Mouse (Mus musculus) forebrain, embryonic 11.5 days (tissue): ENCODE data around the gene Ripor2. TPM values are rescaled to one million over a fixed set of nuclear protein-coding genes. Genes with fewer than 3 reads are reported as not detected.
A peak's percentile ranks its signal among the peaks of the same experiment; 100 is the strongest.
"Not testable (repeated sequence)": the region's sequence is repeated elsewhere in the genome, so short reads cannot be mapped to it uniquely, and the experiment has no call there.

Experiments
- ATAC-seq: fragments of 200-750 bp; cut with Nextera tagmentation; replicated peaks from 2 replicates; pipeline ENCODE4 v1.8.0; 2017; ENCODE audit warnings: moderate TSS enrichment; ENCODE audit not compliant: low FRiP score
- DNase-seq: peaks from one replicate; pipeline ENCODE4 v3.0.0-alpha.2; 2017; ENCODE audit warnings: low spot score
- H3K27ac ChIP-seq: fragments of 300-500 bp; sonication (generic); 2 replicates; pipeline ENCODE4 v1.5.1; 2014; ENCODE audit warnings: low read depth, low read length
- H3K27me3 ChIP-seq: fragments of 300-500 bp; sonication (generic); 2 replicates; pipeline ENCODE4 v1.6.1; 2014; ENCODE audit warnings: mild to moderate bottlenecking, low read length, mixed read lengths; ENCODE audit not compliant: control insufficient read depth, insufficient read depth
- H3K36me3 ChIP-seq: fragments of 300-500 bp; sonication (generic); 2 replicates; pipeline ENCODE4 v1.6.1; 2014; ENCODE audit warnings: mild to moderate bottlenecking, low read length, moderate library complexity, mixed read lengths; ENCODE audit not compliant: control insufficient read depth, insufficient read depth
- H3K4me1 ChIP-seq: fragments of 300-500 bp; sonication (generic); replicated peaks from 2 replicates; pipeline ENCODE4 v1.6.1; 2014; ENCODE audit warnings: low read length, mixed read lengths; ENCODE audit not compliant: control insufficient read depth, insufficient read depth
- H3K4me2 ChIP-seq: fragments of 300-500 bp; sonication (generic); 2 replicates; pipeline ENCODE4 v1.6.1; 2014; ENCODE audit warnings: low read depth, mild to moderate bottlenecking, low read length, moderate library complexity, mixed read lengths; ENCODE audit not compliant: severe bottlenecking
- H3K4me3 ChIP-seq: fragments of 300-500 bp; sonication (generic); 2 replicates; pipeline ENCODE4 v1.5.1; 2014; ENCODE audit warnings: low read depth, low read length
- H3K9ac ChIP-seq: fragments of 300-500 bp; sonication (generic); 2 replicates; pipeline ENCODE4 v1.6.1; 2014; ENCODE audit warnings: low read length
- H3K9me3 ChIP-seq: fragments of 300-500 bp; sonication (generic); 2 replicates; pipeline ENCODE4 v1.6.1; 2016; ENCODE audit warnings: low read length, mixed read lengths; ENCODE audit not compliant: control insufficient read depth
- WGBS: fragments of 180-500 bp; shearing (Covaris S2); extraction: QIAGEN DNeasy Blood & Tissue Kit; methylation state at CpG from one replicate; pipeline ENCODE4 v1.1.7; 2014; 5-methylcytosine and 5-hydroxymethylcytosine counted together
- polyA plus RNA-seq: library from polyadenylated mRNA; unstranded; fragments of >200 nt; fragmentation: Nextera tagmentation; extraction: Ambion mirVana; gene quantifications from 2 replicates; pipeline ENCODE4 v1.2.1, GENCODE M21; 2014

Gene Ripor2
- polyA plus RNA-seq, 1 experiment from 2014 or later: 7.3 TPM

- peak overlapping the region; percentile 95 for H3K9ac ChIP-seq
- H3K27ac ChIP-seq: no peak overlapping the region
- peak overlapping the region; percentile 77 for H3K4me2 ChIP-seq
- H3K4me1 ChIP-seq: peaks cover 4% of the 10 kb centered on the region; the same call in 1 of the 2 replicates
- ATAC-seq (no peak), DNase-seq (no peak)
- H3K4me3 ChIP-seq: peak overlapping the region; percentile 86
- no peaks in the 10 kb centered on the region for H3K27me3 ChIP-seq
- WGBS: 53% methylated on average over 4 of the region's 4 CpGs
- H3K36me3 ChIP-seq: no peaks in the 10 kb centered on the region
- no peaks in the 10 kb centered on the region for H3K9me3 ChIP-seq
Observed at GRCm38 (mm10) chr13:24762254-24762653, 180.3 kb downstream of the Ripor2 start.

- not testable (repeated sequence) for H3K36me3 ChIP-seq, H3K9me3 ChIP-seq, H3K4me2 ChIP-seq, DNase-seq, ATAC-seq, H3K4me3 ChIP-seq, H3K9ac ChIP-seq, H3K4me1 ChIP-seq, H3K27ac ChIP-seq, H3K27me3 ChIP-seq
- WGBS: 74% methylated on average over 4 of the region's 4 CpGs
Observed at GRCm38 (mm10) chr13:24767809-24768208, 185.8 kb downstream of the Ripor2 start.

DNA sequence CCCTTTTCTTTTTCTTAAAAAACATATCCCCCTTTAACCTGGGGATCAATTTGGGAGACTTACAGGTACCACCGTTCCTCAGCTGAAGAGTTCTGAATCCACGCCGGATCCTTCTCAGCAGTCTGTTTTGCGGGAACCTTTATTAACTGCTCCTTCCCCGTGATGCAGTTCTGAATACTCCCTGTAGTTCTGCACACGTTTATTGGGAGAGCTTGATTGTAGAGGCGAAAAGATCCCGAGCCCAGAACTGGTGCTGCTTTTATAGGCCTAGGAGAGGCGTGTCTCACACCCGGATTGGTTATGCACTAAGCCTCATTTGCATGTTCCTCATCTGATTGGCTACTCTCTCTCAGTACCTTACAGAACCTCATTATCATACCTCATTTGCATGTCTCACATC lies 189.5 kb downstream of the Ripor2 start:
- H3K4me3 ChIP-seq, H3K4me1 ChIP-seq, H3K9me3 ChIP-seq, H3K27ac ChIP-seq, H3K4me2 ChIP-seq, H3K9ac ChIP-seq, ATAC-seq, H3K27me3 ChIP-seq, H3K36me3 ChIP-seq, DNase-seq: not testable (repeated sequence)
- 96% methylated on average over 10 of the region's 10 CpGs for WGBS

- H3K9ac ChIP-seq: no peak overlapping the region
- ATAC-seq: no peak
Observed at GRCm38 (mm10) chr13:24776146-24776844, 194.3 kb downstream of the Ripor2 start.

GRCm38 (mm10) chr13:24778026-24778425 lies 196.0 kb downstream of the Ripor2 start:
- Histone ChIP-seq H3K4me1 (no peaks in the 10 kb centered on the region), H3K9me3 (no peaks in the 10 kb centered on the region), H3K4me2 (no peak overlapping the region), H3K9ac (no peak overlapping the region), H3K4me3 (no peak overlapping the region), H3K36me3 (no peaks in the 10 kb centered on the region), H3K27me3 (no peaks in the 10 kb centered on the region), H3K27ac (no peak overlapping the region)
- WGBS: 72% methylated on average over 2 of the region's 2 CpGs
- ATAC-seq (no peak), DNase-seq (no peak)

More at GRCm38 (mm10) chr13:24776146-24776844, 194.3 kb downstream of the Ripor2 start:
- 56% methylated on average over 7 of the region's 7 CpGs for WGBS
- Histone ChIP-seq H3K4me1 (no peaks in the 10 kb centered on the region), H3K27me3 (no peaks in the 10 kb centered on the region), H3K4me3 (no peak overlapping the region), H3K36me3 (no peaks in the 10 kb centered on the region), H3K9me3 (no peaks in the 10 kb centered on the region), H3K27ac (no peak overlapping the region), H3K4me2 (no peak overlapping the region)
- DNase-seq: peak; percentile 66

GRCm38 (mm10) chr13:24778706-24779380 lies 196.9 kb downstream of the Ripor2 start:
- ATAC-seq (no peak), DNase-seq (no peak)
- no peak overlapping the region for H3K4me2 ChIP-seq
- no peaks in the 10 kb centered on the region for H3K4me1 ChIP-seq
- 91% methylated on average over 8 of the region's 8 CpGs for WGBS
- H3K27me3 ChIP-seq: no peaks in the 10 kb centered on the region
- H3K9me3 ChIP-seq: no peaks in the 10 kb centered on the region
- no peaks in the 10 kb centered on the region for H3K36me3 ChIP-seq
- no peak overlapping the region for H3K4me3 ChIP-seq
- no peak overlapping the region for H3K9ac ChIP-seq
- H3K27ac ChIP-seq: no peak overlapping the region

GRCm38 (mm10) chr13:24781916-24782315 lies 199.9 kb downstream of the Ripor2 start:
- no peak overlapping the region for H3K4me2 ChIP-seq
- no peak overlapping the region for H3K4me3 ChIP-seq
- no peak overlapping the region for H3K27ac ChIP-seq
- no peak overlapping the region for H3K9ac ChIP-seq
- ATAC-seq: no peak
- no peaks in the 10 kb centered on the region for H3K27me3 ChIP-seq
- no peaks in the 10 kb centered on the region for H3K4me1 ChIP-seq
- DNase-seq: no peak
- WGBS: 81% methylated on average over 5 of the region's 5 CpGs
- no peaks in the 10 kb centered on the region for H3K9me3 ChIP-seq
- H3K36me3 ChIP-seq: no peaks in the 10 kb centered on the region
